Mouse (Mus musculus) A20 (cell line): Measurements from ENCODE around the gene Ost4.

Experiments
- DNase-seq: peaks from one replicate; pipeline ENCODE4 v3.0.0-alpha.2; 2011; ENCODE audit warnings: low read depth, low spot score

Gene Ost4

DNA sequence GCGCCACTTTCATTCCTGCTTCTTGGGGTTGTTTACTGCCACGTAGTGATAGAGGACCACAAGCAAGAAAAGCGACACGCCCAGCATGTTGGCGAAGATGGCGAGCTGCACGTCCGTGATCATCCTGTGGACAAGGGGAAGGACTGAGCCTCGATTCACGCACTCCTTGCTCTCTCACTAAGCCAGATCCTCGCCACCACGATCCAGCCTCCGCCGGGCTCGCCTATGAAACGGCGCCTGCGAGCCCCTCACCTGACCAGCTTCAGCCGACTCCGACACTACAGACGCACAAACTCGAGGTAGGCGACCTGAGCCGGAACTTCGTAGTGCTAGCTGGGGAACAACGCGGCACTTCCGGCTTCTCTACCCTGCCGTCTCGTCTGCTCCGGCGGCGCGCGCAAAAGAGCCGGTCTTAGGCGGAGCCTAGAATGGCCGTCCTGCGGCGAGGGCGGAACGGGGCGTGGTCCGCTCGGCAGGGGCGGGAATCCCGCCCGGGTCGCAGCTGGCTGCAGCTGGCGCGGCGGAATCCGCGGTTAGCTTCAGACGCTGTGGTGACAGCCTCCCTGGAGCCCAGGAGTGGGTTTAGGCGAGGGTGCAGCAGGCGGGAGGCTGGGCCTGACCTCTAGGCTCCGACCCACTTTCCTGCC lies at the start of gene Ost4:
Gene Ost4 (minus strand): TSS at position 376 of the 647 bp plus-strand sequence.
- DNase-seq, result peak; percentile 98

DNA sequence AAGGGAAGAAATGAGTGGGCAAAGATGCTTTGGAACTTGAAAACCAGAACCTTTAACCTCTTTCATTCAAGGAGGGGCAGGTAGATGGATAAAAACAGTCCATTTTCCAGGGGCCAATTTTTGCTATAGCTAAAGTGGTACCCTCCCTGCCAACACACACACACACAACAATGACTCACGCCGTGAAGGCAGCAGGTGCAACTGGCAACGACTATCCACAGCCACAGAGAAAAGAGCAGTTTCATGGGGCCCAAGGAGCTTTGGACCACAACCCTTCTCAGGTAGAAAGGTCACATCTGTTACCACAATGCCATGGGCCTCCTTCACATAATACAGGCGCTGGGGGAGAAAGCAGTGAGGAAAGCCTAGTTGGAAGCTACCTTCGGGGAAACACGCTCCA lies 48.2 kb upstream of the Ost4 start:
- no peak for DNase-seq

DNA sequence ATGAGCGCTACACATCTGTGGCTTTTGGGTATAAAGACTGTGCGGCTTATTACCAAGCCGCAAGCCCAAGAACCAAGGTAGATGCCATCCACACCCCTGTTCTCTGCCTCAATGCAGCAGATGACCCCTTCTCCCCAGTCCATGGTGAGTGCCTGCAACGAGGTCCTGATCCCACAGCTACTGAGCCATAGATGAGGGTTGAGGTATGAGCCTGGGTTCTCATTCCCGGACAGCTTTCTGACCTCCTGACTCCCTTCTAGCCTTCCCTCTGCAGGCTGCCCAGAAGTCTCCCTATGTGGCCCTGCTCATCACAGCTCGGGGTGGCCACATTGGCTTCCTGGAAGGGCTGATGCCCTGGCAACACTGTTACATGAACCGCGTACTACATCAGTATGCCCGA lies 47.0 kb upstream of the Ost4 start:
- no peak for DNase-seq

- DNase-seq, result no peak
Observed at GRCm38 (mm10) chr5:30954065-30954464, 46.5 kb upstream of the Ost4 start.

DNA sequence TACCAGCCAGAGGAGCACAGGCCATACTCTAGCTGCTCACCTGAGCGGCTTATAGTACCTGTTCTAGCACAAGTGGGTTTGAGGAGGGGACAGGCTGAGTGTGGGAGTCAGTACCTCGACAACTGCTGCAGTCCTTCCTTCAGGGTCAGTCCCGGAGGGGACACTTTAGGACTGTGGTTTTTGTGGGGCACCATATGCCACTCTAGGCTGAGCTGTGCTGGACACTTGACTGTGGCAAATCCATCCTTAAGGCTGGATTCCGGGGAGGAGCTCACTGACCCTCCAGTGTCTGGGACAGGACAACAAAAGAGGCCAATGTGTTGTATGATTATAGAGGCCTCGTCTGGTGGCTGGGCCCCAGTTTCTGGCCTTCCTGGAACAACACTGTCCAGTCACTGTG lies 45.0 kb upstream of the Ost4 start:
- DNase-seq, result no peak

- DNase-seq, result no peak
Observed at GRCm38 (mm10) chr5:30951706-30952105, 44.1 kb upstream of the Ost4 start.

DNA sequence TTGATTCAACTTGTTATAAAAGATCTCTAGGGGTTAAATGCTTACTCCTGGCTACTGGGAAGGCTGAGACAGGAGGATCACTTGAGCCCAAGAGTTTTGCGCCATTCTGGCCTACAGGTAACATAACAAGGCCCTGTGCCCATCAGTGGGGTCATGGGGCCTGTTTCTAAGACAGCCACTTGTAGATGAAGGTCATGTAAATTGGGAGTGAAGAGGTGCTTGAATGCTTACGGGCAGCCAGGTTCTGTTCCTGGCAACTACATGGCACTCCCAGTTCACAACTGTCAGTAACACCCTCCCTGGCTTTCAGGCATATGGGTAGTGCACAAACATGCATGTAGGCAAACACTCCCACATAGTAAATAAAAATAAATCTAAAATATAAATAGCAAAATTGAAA lies 43.3 kb upstream of the Ost4 start:
- no peak for DNase-seq

DNA sequence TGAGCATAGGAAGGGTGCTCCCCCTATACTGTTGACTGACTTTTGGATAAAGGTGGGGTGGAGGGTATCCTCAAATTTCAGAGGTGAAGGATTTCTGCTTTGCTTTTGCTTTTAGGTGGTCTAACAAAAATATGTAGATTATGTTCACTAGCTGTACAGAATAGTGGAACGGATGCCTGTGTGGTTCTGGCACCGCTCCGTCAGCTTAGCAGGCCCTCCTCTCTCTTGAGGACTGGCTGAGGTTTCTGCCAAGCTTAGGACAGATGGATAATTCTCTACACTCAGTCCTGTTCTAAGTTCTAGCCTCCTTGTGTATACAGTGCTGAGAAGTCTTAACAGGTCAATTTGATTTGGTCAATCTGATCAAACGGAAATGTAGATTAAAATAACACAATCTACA lies 42.9 kb upstream of the Ost4 start:
- DNase-seq, result no peak

DNA sequence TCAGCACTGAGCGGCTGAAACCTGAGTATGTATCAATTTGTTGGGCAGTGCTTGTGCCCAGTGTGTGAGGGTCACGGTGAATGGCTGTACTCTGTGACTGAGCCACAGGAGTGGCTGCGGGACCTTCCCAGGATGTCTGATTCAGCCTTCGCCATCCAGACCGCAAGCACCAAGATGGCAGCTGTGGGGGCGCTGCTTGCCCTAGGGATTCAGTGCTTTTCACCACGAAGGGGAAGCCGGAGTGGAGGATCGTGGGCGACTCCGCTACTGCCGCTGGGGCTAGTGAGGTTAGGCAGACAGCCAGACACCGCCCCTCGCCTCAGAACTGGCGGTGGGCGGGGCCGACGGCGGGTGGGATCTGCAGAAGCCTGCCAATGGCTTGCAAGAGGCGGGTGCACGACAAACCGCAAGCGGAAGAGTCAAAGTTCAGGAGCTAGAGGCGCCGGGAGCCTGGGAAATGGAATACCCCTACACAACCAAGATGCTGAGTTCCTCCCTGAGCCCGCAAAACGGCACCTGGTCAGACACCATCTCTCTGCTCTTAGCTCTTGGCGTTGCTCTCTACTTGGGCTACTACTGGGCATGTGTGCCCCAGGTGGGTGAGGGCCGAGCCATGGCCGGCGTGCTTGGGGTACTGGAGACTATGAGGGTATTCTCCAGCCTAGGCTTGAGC lies 42.2 kb upstream of the Ost4 start:
- peak; percentile 90 for DNase-seq

DNA sequence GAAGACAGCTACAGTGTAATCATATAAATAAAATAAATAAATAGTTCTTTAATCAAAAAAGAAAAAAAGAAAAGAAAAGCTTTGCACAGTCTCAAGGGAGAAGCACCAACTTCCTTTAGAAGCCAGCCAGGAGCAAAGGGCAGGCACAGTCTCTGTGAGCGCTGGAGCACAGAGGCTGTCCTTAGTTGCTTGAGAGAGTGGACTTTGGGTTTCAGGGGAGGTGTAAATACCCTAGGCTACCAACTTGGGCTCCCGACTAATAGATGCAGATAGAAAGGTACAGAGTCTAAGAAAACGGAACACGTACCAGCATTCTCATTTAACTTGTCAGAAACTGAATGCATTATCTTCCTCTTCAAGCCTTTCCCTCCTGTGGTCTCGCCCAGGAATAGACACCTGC lies 41.0 kb upstream of the Ost4 start:
- no peak for DNase-seq

- DNase-seq, result no peak
Observed at GRCm38 (mm10) chr5:30944956-30945781, 37.6 kb upstream of the Ost4 start, which contains the start of gene Cgref1. Gene Cgref1, minus strand, starts transcription at chr5:30945591.

DNA sequence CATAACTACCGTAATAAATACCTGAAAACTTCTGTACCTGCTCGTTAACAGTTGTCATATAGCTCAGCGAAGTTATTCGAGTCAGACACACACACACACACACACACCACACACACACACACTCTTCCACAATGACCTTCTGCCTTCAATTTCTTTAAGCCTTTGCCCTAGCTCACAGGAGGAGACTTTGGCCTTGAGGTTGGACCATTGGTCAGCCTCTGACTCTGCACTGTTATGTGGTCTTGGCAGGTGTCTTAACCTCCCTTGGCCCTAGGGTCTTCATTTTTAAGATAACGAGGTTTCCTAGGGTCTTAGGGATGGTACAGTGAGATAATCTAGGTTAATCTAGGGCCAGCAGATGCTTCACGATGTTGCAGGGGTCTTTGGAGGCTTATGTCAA lies 36.8 kb upstream of the Ost4 start:
- DNase-seq, result no peak

GRCm38 (mm10) chr5:30943004-30943403 lies 35.4 kb upstream of the Ost4 start:
- DNase-seq, result peak; percentile 53

GRCm38 (mm10) chr5:30934725-30935461 lies 27.3 kb upstream of the Ost4 start:
- DNase-seq, result no peak

GRCm38 (mm10) chr5:30933705-30934104 lies 26.1 kb upstream of the Ost4 start:
- no peak for DNase-seq

DNA sequence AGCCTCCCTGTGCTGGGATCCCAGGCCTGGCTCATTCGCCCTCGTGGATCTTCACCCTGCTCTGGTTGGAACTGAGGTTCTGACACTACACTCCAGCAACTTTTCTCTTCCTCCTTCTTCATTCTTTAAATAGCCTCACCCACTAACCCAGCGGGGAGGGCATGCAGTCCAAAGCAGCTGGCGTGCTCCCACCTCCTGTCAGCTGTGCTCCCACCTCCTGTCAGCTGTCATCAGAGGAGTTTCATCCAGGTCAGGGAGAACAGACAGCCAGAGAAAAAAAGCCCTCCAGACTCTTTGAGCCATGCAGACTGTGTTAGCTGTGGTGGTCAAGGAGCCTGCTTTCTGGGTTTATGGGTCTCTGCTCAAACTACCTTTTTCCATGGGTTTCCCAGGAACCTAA lies 23.8 kb upstream of the Ost4 start:
- DNase-seq, result no peak

DNA sequence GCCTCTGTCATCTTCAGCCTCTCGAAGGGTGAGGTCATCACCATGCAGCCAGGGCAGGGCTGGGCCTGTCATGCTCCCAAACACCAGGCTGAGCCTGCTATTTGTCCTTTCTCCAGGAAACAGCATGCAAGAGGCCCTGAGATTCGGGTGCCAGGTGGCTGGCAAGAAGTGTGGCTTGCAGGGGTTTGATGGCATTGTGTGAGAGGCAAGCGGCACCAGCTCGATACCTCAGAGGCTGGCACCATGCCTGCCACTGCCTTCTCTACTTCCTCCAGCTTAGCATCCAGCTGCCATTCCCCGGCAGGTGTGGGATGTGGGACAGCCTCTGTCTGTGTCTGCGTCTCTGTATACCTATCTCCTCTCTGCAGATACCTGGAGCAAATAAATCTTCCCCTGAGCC lies 23.3 kb upstream of the Ost4 start:
- DNase-seq, result no peak

DNA sequence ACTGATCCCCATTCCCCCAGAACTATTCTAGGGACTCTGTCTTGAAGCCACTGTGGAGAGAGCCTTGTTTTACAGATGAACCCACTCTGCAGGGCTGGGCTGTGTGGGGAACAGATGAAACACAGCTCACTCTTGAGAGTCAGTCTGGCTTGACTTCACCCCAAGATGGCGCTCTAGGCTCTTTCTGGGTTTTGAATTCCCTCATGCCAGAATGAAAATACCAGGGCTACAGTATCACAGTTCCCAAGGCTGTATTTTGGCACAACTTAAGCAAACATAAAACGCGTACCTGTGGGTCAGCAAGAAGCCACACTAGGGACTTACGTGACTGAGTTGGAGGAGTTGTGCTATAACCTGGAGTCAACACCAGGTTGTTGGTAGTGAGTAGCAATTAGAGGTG lies 22.5 kb upstream of the Ost4 start:
- DNase-seq, result peak; percentile 55

DNA sequence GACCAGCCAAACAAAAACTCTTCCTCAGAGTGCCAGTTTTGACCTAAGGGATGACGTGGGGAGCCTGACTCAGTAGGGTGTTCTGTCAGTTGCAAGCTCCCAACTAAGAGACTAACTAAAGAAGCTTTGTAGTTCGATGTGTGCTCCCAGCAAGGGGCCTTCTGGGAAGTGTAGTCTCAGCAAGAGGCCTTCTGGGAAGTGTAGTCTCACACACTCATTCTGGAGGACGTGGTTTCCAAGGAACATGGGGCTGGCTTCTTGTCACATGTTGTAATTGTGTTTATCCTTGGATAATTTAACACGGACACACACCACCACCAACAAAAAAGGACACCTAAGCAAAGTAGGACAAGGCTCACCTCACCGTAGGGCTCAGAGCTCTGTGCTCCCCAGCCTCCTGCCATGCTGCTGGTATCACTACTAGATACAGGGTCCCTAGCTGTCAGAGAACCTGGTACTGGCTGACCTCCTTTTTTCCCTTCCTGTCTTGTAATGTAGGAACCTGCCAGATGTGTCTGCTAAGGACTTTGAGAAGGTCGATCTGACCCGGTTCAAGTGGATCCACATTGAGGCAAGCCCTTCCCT lies 20.4 kb upstream of the Ost4 start:
- DNase-seq, result no peak

- no peak for DNase-seq
Observed at GRCm38 (mm10) chr5:30926073-30926472, 18.5 kb upstream of the Ost4 start.

DNA sequence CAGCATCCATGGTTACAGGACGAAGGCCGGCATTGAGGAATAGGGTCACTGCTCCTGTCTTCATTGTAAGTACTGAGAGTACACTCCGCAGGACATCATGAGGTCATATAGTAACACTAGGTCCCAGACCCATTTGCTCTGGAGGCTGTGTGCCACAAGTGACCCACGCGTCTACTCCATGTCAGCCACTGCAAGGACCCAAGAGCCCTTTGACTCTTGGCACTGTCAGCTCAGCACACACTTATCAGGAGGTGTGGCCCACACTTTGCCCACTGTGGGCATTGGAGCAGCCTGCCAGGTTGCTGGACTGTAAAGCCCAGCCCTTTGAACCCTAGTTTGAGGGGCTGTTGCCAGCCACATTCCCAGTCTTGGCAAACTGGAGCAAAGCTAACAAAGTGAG lies 17.6 kb upstream of the Ost4 start:
- no peak for DNase-seq

GRCm38 (mm10) chr5:30924614-30925013 lies 17.0 kb upstream of the Ost4 start:
- no peak for DNase-seq
